Mouse (Mus musculus): ENCODE data around the gene Grid1.

DNA sequence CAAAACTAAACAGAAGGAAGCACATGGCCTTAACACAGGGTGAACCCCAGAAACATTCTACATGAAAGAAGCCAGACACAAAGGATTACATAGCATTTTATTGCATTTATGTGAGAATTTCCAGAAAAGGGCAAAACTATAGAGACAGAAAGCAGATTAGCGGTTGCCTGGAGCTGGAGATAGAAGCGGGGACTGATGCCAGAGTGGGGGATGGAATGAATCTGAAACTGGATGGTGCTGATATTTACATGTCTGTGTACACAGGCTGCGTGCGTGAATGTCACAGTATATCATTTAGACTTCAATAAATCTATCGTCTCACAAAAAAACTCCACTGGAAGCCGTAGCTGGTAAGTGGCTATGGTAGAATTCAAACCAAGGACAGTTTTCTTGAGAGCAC, 96.4 kb downstream of the Grid1 start:
- TF ChIP-seq CTCF (IDR thresholded peaks at IDR 0.05): no peak
- TF ChIP-seq EP300 (IDR thresholded peaks at IDR 0.05): no peak

Data from lung, postnatal 0 days (tissue).